Mouse (Mus musculus) embryonic facial prominence, embryonic 11.5 days (tissue): ENCODE measurements at regions not wholly inside any gene's neighbourhood (a gene's known extent, or its start where the extent isn't known, plus 50 kb on each side); places are given as distances from the start of the nearest gene placed in this dataset.

Experiments
- ATAC-seq: fragments of 200-750 bp; cut with Nextera tagmentation; replicated peaks from 2 replicates; pipeline ENCODE4 v1.8.0; 2017; ENCODE audit warnings: low read depth; ENCODE audit not compliant: insufficient number of reproducible peaks, low FRiP score, low TSS enrichment
- DNase-seq: peaks from one replicate; pipeline ENCODE4 v3.0.0-alpha.2; 2015; ENCODE audit warnings: low spot score
- H3K27ac ChIP-seq: fragments of 300-500 bp; sonication (generic); replicated peaks from 2 replicates; pipeline ENCODE4 v1.5.1; 2014; ENCODE audit warnings: mild to moderate bottlenecking, low read depth, low read length, control low read depth
- H3K27me3 ChIP-seq: fragments of 300-500 bp; sonication (generic); 2 replicates; pipeline ENCODE4 v1.6.1; 2014; ENCODE audit warnings: mild to moderate bottlenecking, low read length, moderate library complexity, mixed read lengths; ENCODE audit not compliant: control insufficient read depth, insufficient read depth
- H3K36me3 ChIP-seq: fragments of 300-500 bp; sonication (generic); replicated peaks from 2 replicates; pipeline ENCODE4 v1.6.1; 2014; ENCODE audit warnings: low read depth, mild to moderate bottlenecking, low read length, moderate library complexity, mixed read lengths; ENCODE audit not compliant: control insufficient read depth, insufficient read depth
- H3K4me1 ChIP-seq: fragments of 300-500 bp; sonication (generic); 2 replicates; pipeline ENCODE4 v1.6.1; 2014; ENCODE audit warnings: low read length, mixed read lengths; ENCODE audit not compliant: control insufficient read depth, insufficient read depth
- H3K4me2 ChIP-seq: fragments of 300-500 bp; sonication (generic); 2 replicates; pipeline ENCODE4 v1.6.1; 2014; ENCODE audit warnings: low read depth, mild to moderate bottlenecking, control low read depth, low read length, moderate library complexity
- H3K4me3 ChIP-seq: fragments of 300-500 bp; sonication (generic); 2 replicates; pipeline ENCODE4 v1.5.1; 2014; ENCODE audit warnings: low read depth, low read length, control low read depth
- H3K9ac ChIP-seq: fragments of 300-500 bp; sonication (generic); replicated peaks from 2 replicates; pipeline ENCODE4 v1.6.1; 2014; ENCODE audit warnings: mild to moderate bottlenecking, control low read depth, low read length
- H3K9me3 ChIP-seq: fragments of 300-500 bp; sonication (generic); replicated peaks from 2 replicates; pipeline ENCODE4 v1.6.1; 2016; ENCODE audit warnings: mild to moderate bottlenecking, low read length, inconsistent platforms, mixed read lengths; ENCODE audit not compliant: control insufficient read depth
- WGBS: fragments of 180-500 bp; shearing (Covaris S2); extraction: QIAGEN DNeasy Blood & Tissue Kit; methylation state at CpG from one replicate; pipeline ENCODE4 v1.1.7; 2014; 5-methylcytosine and 5-hydroxymethylcytosine counted together

GRCm38 (mm10) chr16:51393871-51394270 lies 637.2 kb upstream of the Cblb start:
- H3K27ac ChIP-seq = no peak overlapping the region
- 75% methylated on average over 1 of the region's 1 CpGs for WGBS
- H3K9me3 ChIP-seq = no peaks in the 10 kb centered on the region
- no peak for DNase-seq
- H3K4me3 ChIP-seq = no peak overlapping the region
- no peaks in the 10 kb centered on the region for H3K27me3 ChIP-seq
- no peak overlapping the region for H3K9ac ChIP-seq
- H3K4me1 ChIP-seq = no peaks in the 10 kb centered on the region
- H3K4me2 ChIP-seq = no peak overlapping the region
- ATAC-seq = no peak
- no peaks in the 10 kb centered on the region for H3K36me3 ChIP-seq
